Mouse (Mus musculus) gastrocnemius, adult 2 months (tissue): ENCODE results near the gene Lsm7. TPM values are rescaled to one million over a fixed set of nuclear protein-coding genes. Genes with fewer than 3 reads are reported as not detected.

Source experiments
- DNase-seq: peaks from one replicate; pipeline ENCODE4 v3.0.0; 2022
- H3K27ac ChIP-seq: fragments of 200-600 bp; 2 replicates; pipeline ENCODE4 v1.8.1; 2022; ENCODE audit warnings: mild to moderate bottlenecking
- H3K4me3 ChIP-seq: fragments of 200-600 bp; 2 replicates; pipeline ENCODE4 v1.8.1; 2022; ENCODE audit warnings: mild to moderate bottlenecking, moderate library complexity
- CTCF ChIP-seq: fragments of 200-600 bp; IDR thresholded peaks from 2 replicates; pipeline ENCODE4 v1.8.1; 2022; ENCODE audit warnings: antibody characterized with exemption, mild to moderate bottlenecking, moderate library complexity
- intact Hi-C: fragments of 180-260 bp; cut with DNase I; formaldehyde crosslinking; loops from one replicate; pipeline ENCODE4 v1.15.1; 2025
- total RNA-seq, 2 experiments: library from RNA; stranded (reverse); gene quantifications; 2 replicates each; pipeline ENCODE4 v1.2.3; 2021

Gene Lsm7
- total RNA-seq, 2 experiments from 2014 or later, result 13.5 to 20.0 TPM

GRCm38 (mm10) chr10:80814800-80815199 lies 40.2 kb downstream of the Lsm7 start:
- Histone ChIP-seq H3K27ac (no peak overlapping the region; the same call in 1 of the 2 replicates), H3K4me3 (no peak overlapping the region)
- peak; percentile 22; the same call in 1 of the 2 replicates for TF ChIP-seq CTCF
- intact Hi-C loops, result no loop called here
- no peak for DNase-seq

- no peak for TF ChIP-seq CTCF
- peak; percentile 91 for DNase-seq
- intact Hi-C loops, result no loop called here
- Histone ChIP-seq H3K27ac (peak within 1 kb of the TSS; percentile 97), H3K4me3 (peak within 1 kb of the TSS; percentile 77)
Measured at GRCm38 (mm10) chr10:80813366-80813765, 41.6 kb downstream of the Lsm7 start, which contains the start of gene Jsrp1. Gene Jsrp1, minus strand, starts transcription at chr10:80813498.

DNA sequence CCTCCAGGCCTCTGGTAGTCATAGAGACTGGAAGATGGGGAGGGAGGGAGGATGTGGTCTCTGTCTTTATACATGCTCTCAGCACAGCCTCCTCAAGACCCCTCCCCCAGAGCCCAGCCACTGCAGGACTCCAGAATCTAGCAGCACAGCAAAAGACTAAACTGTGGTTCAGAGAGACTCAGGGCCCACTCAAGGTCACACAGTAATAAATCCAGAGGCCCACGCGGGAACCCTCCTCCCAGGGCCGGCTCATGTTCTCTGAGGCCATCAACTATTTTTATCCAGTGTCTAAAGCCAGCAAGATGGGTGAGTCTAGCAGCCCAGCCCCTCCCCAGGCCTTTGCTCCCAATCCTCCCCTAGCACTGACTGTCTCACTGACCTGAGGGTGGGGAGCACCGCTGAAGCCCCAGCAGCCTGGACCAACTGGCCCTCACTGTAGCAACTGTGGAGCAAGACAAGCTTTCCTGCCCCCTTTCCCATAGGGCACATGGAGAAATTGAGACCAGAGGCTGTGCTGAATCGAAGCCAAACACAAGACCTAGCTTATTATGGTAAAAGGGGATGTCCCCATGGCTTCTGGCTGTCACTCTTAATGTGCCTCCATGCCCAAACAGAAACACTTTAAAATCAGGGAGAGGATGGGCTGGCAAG lies 42.5 kb downstream of the Lsm7 start:
- Histone ChIP-seq H3K27ac (peak overlapping the region; percentile 97), H3K4me3 (peak overlapping the region; percentile 77)
- TF ChIP-seq CTCF, result no peak
- intact Hi-C loops, result no loop called here
- peak; percentile 81 for DNase-seq

GRCm38 (mm10) chr10:80810084-80810483 lies 44.9 kb downstream of the Lsm7 start:
- Histone ChIP-seq H3K27ac (peak overlapping the region; percentile 46; the same call in 1 of the 2 replicates), H3K4me3 (peak overlapping the region; percentile 33)
- intact Hi-C loops, result no loop called here
- DNase-seq, result peak; percentile 25
- TF ChIP-seq CTCF, result no peak

GRCm38 (mm10) chr10:80808985-80809632 lies 45.9 kb downstream of the Lsm7 start:
- Histone ChIP-seq H3K27ac (peak overlapping the region; percentile 82), H3K4me3 (peak overlapping the region; percentile 74)
- intact Hi-C loops, result loop anchor here (5.0 kb wide), 1 partner anchor 62 kb away; no protein-coding TSS in a partner anchor
- peak; percentile 20 for DNase-seq
- TF ChIP-seq CTCF, result no peak

- peak; percentile 36 for DNase-seq
- intact Hi-C loops, result loop anchor here (5.0 kb wide), 1 partner anchor 61 kb away; no protein-coding TSS in a partner anchor
- Histone ChIP-seq H3K4me3 (peak overlapping the region; percentile 74), H3K27ac (peak overlapping the region; percentile 82)
- TF ChIP-seq CTCF, result no peak
Measured at GRCm38 (mm10) chr10:80808099-80808984, 46.7 kb downstream of the Lsm7 start.

DNA sequence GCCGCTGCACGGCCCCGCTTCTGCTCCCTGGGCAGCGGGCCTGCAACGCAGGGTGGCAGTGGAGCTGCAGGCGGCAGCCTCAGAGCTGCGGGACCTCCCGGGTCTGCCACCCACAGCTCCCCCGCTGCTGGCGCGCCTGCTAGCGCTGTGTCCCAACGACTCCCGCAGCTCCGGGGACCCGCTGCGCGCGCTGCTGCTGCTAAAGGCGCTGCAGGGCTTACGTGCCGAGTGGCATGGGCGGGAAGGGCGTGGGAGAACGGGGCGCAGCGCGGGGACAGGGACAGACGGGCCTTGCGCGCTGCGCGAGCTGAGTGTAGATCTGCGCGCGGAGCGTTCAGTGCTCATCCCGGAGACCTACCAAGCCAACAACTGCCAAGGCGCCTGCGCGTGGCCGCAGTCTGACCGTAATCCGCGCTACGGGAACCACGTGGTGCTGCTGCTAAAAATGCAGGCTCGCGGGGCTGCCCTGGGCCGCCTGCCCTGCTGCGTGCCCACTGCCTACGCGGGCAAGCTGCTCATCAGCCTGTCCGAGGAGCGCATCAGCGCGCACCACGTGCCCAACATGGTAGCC lies 47.9 kb downstream of the Lsm7 start:
- Histone ChIP-seq H3K27ac (peak overlapping the region; percentile 82), H3K4me3 (peak overlapping the region; percentile 74)
- TF ChIP-seq CTCF, result no peak
- intact Hi-C loops, result loop anchor here (5.0 kb wide), 1 partner anchor 60 kb away; no protein-coding TSS in a partner anchor
- DNase-seq, result peak; percentile 92

- peak overlapping the region; percentile 82 for H3K27ac ChIP-seq
- no peak for TF ChIP-seq CTCF
- DNase-seq, result peak; percentile 34
- H3K4me3 ChIP-seq, result peak overlapping the region; percentile 74
- intact Hi-C loops, result loop anchor here (5.0 kb wide), 1 partner anchor 59 kb away; no protein-coding TSS in a partner anchor
Measured at GRCm38 (mm10) chr10:80806341-80807056, 48.5 kb downstream of the Lsm7 start.

DNA sequence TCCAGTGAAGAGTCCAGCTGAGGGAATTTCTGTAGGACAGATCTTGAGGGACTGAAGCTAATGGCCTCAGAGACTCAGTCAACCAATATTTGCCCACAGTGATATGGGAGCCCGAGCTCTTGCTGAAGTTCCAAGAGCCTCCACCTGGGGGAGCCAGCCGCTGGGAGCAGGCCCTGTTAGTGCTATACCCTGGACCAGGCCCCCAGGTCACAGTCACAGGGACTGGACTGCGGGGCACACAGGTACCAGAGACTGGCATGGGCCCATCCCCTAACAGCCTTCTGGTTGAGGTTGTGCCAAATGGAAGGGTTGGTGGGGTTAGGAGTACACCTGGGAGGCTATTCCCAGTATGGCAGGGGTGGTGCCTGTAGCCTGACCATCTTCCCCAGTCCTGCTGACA lies 49.1 kb downstream of the Lsm7 start:
- Histone ChIP-seq H3K27ac (peak overlapping the region; percentile 9), H3K4me3 (no peak overlapping the region)
- peak; percentile 85 for DNase-seq
- intact Hi-C loops, result loop anchor here (5.0 kb wide), 1 partner anchor 59 kb away; no protein-coding TSS in a partner anchor
- peak; percentile 91 for TF ChIP-seq CTCF

- TF ChIP-seq CTCF, result no peak
- peak; percentile 20 for DNase-seq
- no peak overlapping the region for H3K4me3 ChIP-seq
- intact Hi-C loops, result loop anchor here (5.0 kb wide), 1 partner anchor 58 kb away; no protein-coding TSS in a partner anchor
- no peak overlapping the region for H3K27ac ChIP-seq
Measured at GRCm38 (mm10) chr10:80805322-80805721, 49.7 kb downstream of the Lsm7 start.

- no peak for TF ChIP-seq CTCF
- DNase-seq, result peak; percentile 14
- Histone ChIP-seq H3K4me3 (no peak within 1 kb of the TSS), H3K27ac (peak within 1 kb of the TSS; percentile 9)
- intact Hi-C loops, result loop anchor here (5.0 kb wide), 1 partner anchor 58 kb away; no protein-coding TSS in a partner anchor
Measured at GRCm38 (mm10) chr10:80804916-80805315, 50.1 kb downstream of the Lsm7 start, which contains the start of gene Amh. Gene Amh, plus strand, starts transcription at chr10:80805243.
